ENCODE assay signal across 36 mouse cellular contexts in genomic region chr11:109875834-109876233, GRCm38 (mm10). TPM values are rescaled to one million over a fixed set of nuclear protein-coding genes. Genes with fewer than 3 reads are reported as not detected.
DNase-seq lines count a peak whose midpoint lies in the region; ATAC-seq lines count a peak whose summit lies in the region.
"Had no signal": no experiment of that assay in that cellular context is flagged by ENCODE, and none has a peak within 500 bp of the region (broad histone marks: within the 10 kb centered on the region; RNA-seq: fewer than 3 reads in every experiment).

No protein-coding gene starts in this region.

- H3K4me2 ChIP-seq in forebrain, embryonic 12.5 days = no peak overlapping the region
- H3K4me2 ChIP-seq: embryonic facial prominence, embryonic 12.5 days; forebrain, embryonic 13.5 days; intestine, embryonic 15.5 days; limb, embryonic 12.5 days; liver, embryonic 11.5 days; midbrain, embryonic 12.5 days had no signal

- H3K9me3 ChIP-seq in heart, embryonic 10.5 days = no peaks in the 10 kb centered on the region
- H3K9me3 ChIP-seq in forebrain, embryonic 12.5 days = no peaks in the 10 kb centered on the region
- H3K9me3 ChIP-seq: embryonic facial prominence, embryonic 12.5 days; forebrain, embryonic 13.5 days; intestine, embryonic 15.5 days; limb, embryonic 12.5 days; midbrain, embryonic 12.5 days had no signal

- ATAC-seq in megakaryocyte, adult 5-6 weeks (ENCODE audit: poor library complexity, severe bottlenecking) = peak; percentile 74
- no peak for ATAC-seq in forebrain, embryonic 12.5 days (ENCODE audit: low FRiP score)
- ATAC-seq: forebrain, embryonic 13.5 days; hindbrain, embryonic 16.5 days; intestine, embryonic 15.5 days; liver, postnatal 0 days; lung, postnatal 0 days had no signal

- H3K27me3 ChIP-seq in heart, embryonic 10.5 days (ENCODE audit: insufficient read depth, poor library complexity, severe bottlenecking) = no peaks in the 10 kb centered on the region
- no peaks in the 10 kb centered on the region for H3K27me3 ChIP-seq in forebrain, embryonic 12.5 days
- H3K27me3 ChIP-seq: embryonic facial prominence, embryonic 12.5 days; forebrain, embryonic 13.5 days; intestine, embryonic 15.5 days; limb, embryonic 12.5 days had no signal

- peak; percentile 14 for DNase-seq in heart, embryonic 10.5 days (ENCODE audit: low spot score)
- no peak for DNase-seq in heart, adult 18-20 months
- DNase-seq in A20 (ENCODE audit: low read depth, low spot score) = peak; percentile 85
- DNase-seq in MEL-GATA-1-ER (ENCODE audit: extremely low read depth, low read depth) = peak; percentile 86
- DNase-seq in T-cell, adult 2 months (ENCODE audit: low spot score) = no peak
- no peak for DNase-seq in layer of hippocampus, adult 8-10 months (ENCODE audit: low spot score in 2 of 2)
- DNase-seq: adrenal gland, postnatal 36 days; cerebellum, adult 11-12 months; cerebellum, postnatal 10 days; kidney, adult 8-10 months; kidney, postnatal 14 days; liver, postnatal 0 days; right cerebral cortex, postnatal 14 days; spleen, adult 18-20 months; thymus, adult 2 months; thymus, postnatal 4 days had no signal

- no peak overlapping the region for H3K27ac ChIP-seq in heart, embryonic 10.5 days
- H3K27ac ChIP-seq in forebrain, embryonic 12.5 days = no peak overlapping the region
- H3K27ac ChIP-seq: embryonic facial prominence, embryonic 12.5 days; forebrain, embryonic 13.5 days; intestine, embryonic 15.5 days; limb, embryonic 12.5 days; macrophage; midbrain, embryonic 12.5 days had no signal

- no peak overlapping the region for H3K9ac ChIP-seq in forebrain, embryonic 12.5 days
- H3K9ac ChIP-seq: embryonic facial prominence, embryonic 12.5 days; forebrain, embryonic 13.5 days; intestine, embryonic 15.5 days; limb, embryonic 12.5 days; liver, postnatal 0 days; midbrain, embryonic 12.5 days had no signal

- WGBS in heart, embryonic 10.5 days = 87% methylated on average over 3 of the region's 3 CpGs
- 78% methylated on average over 3 of the region's 3 CpGs for WGBS in forebrain, embryonic 12.5 days

- no peaks in the 10 kb centered on the region; the same call in 1 of the 2 replicates for H3K4me1 ChIP-seq in heart, embryonic 10.5 days
- H3K4me1 ChIP-seq in forebrain, embryonic 12.5 days = no peaks in the 10 kb centered on the region
- H3K4me1 ChIP-seq: embryonic facial prominence, embryonic 12.5 days; forebrain, embryonic 13.5 days; intestine, embryonic 15.5 days; limb, embryonic 12.5 days; midbrain, embryonic 12.5 days had no signal

- no peak overlapping the region for H3K4me3 ChIP-seq in heart, embryonic 10.5 days
- H3K4me3 ChIP-seq in forebrain, embryonic 12.5 days (replicated peaks) = no peak overlapping the region
- H3K4me3 ChIP-seq: embryonic facial prominence, embryonic 12.5 days; forebrain, embryonic 13.5 days; intestine, embryonic 15.5 days; limb, embryonic 12.5 days; midbrain, embryonic 12.5 days had no signal

- H3K36me3 ChIP-seq in heart, embryonic 10.5 days = no peaks in the 10 kb centered on the region
- no peaks in the 10 kb centered on the region for H3K36me3 ChIP-seq in forebrain, embryonic 12.5 days (replicated peaks)
- H3K36me3 ChIP-seq: embryonic facial prominence, embryonic 12.5 days; intestine, embryonic 15.5 days; limb, embryonic 12.5 days; midbrain, embryonic 12.5 days had no signal

RNA-seq across cellular contexts. Expression of gene 1700012B07Rik, which starts 48.0 kb away (rescaled TPM):
- not detected in 2 replicates for polyA plus RNA-seq in heart, embryonic 10.5 days (2016; fragmentation: Nextera tagmentation; extraction: Ambion mirVana)
- not detected for total RNA-seq in heart, adult 18-20 months (2021)
- not detected in 2 replicates for total RNA-seq in megakaryocyte, adult 5-6 weeks (2015)
- total RNA-seq in megakaryocyte, adult 5-6 weeks (2017) = not detected in 2 replicates
- total RNA-seq in layer of hippocampus, adult 8-10 months (2022) = not detected
- not detected in 2 replicates for polyA plus RNA-seq in forebrain, embryonic 12.5 days (2016; fragmentation: Nextera tagmentation; extraction: Ambion mirVana)
- total RNA-seq: adrenal gland, adult 18-20 months; adrenal gland, postnatal 36 days; gastrocnemius, adult 8-10 months; heart, adult 8-10 months; heart, postnatal 14 days; layer of hippocampus, adult 18-20 months; layer of hippocampus, postnatal 25 days; left cerebral cortex, postnatal 14 days had no signal
- polyA plus RNA-seq: embryonic facial prominence, embryonic 12.5 days; forebrain, embryonic 13.5 days; frontal cortex, adult 2 months; hindbrain, embryonic 16.5 days; intestine, embryonic 15.5 days; limb, embryonic 12.5 days; liver, embryonic 11.5 days; lung, postnatal 0 days; macrophage; midbrain, embryonic 12.5 days; stomach, postnatal 0 days had no signal

Comparison
In these comparisons a context has a peak if more than half of its experiments do, and no peak if none do; other contexts are left out.
1. DNase-seq: peak in heart, embryonic 10.5 days (single experiment), A20 (single experiment) and MEL-GATA-1-ER (single experiment); none in heart, adult 18-20 months (0 of 2), T-cell, adult 2 months (single experiment) and layer of hippocampus, adult 8-10 months (0 of 2).